Mouse (Mus musculus) bone marrow, adult 2 months (tissue): ENCODE data around the gene Sertad2.

ENCODE experiments used
- CTCF ChIP-seq: fragments of 200-500 bp; IDR thresholded peaks from 2 replicates; pipeline ENCODE4 v1.5.1; 2011; ENCODE audit warnings: low read length, control low read depth; ENCODE audit not compliant: control insufficient read depth, insufficient read depth
- POLR2A ChIP-seq: fragments of 200-500 bp; IDR thresholded peaks from 2 replicates; pipeline ENCODE4 v1.6.1; 2011; ENCODE audit warnings: low read depth, mild to moderate bottlenecking, control low read depth, low read length, borderline replicate concordance; ENCODE audit not compliant: control insufficient read depth

- TF ChIP-seq POLR2A, result no peak
- no peak for TF ChIP-seq CTCF
Measured at GRCm38 (mm10) chr11:20582758-20583157, 39.7 kb downstream of the Sertad2 start.
